Mouse (Mus musculus) heart, adult 2 months (tissue): ENCODE results near the gene Odf3l2. TPM values are rescaled to one million over a fixed set of nuclear protein-coding genes. Genes with fewer than 3 reads are reported as not detected.

Experiments used
- DNase-seq, 2 experiments: peaks; one replicate each; pipeline ENCODE4 v3.0.0; 2021
- H3K27ac ChIP-seq: fragments of 200-600 bp; 2 replicates; pipeline ENCODE4 v1.8.1; 2022
- H3K27me3 ChIP-seq: fragments of 200-500 bp; 2 replicates; pipeline ENCODE4 v1.6.1; 2012; ENCODE audit warnings: mild to moderate bottlenecking, low read length, inconsistent platforms, mixed read lengths; ENCODE audit not compliant: control insufficient read depth, insufficient read depth
- H3K36me3 ChIP-seq: fragments of 200-500 bp; 2 replicates; pipeline ENCODE4 v1.6.1; 2012; ENCODE audit warnings: low read length, inconsistent platforms; ENCODE audit not compliant: control insufficient read depth, insufficient read depth
- H3K4me1 ChIP-seq: fragments of 200-500 bp; 2 replicates; pipeline ENCODE4 v1.6.1; 2011; ENCODE audit warnings: low read length; ENCODE audit not compliant: control insufficient read depth, insufficient read depth
- H3K4me3 ChIP-seq: fragments of 200-600 bp; 2 replicates; pipeline ENCODE4 v1.8.1; 2022
- H3K79me2 ChIP-seq: fragments of 200-500 bp; replicated peaks from 2 replicates; pipeline ENCODE4 v1.6.1; 2012; ENCODE audit warnings: mild to moderate bottlenecking, inconsistent platforms, low read length, moderate library complexity, mixed read lengths; ENCODE audit not compliant: control insufficient read depth, insufficient read depth
- H3K9ac ChIP-seq: fragments of 200-500 bp; 2 replicates; pipeline ENCODE4 v1.6.1; 2012; ENCODE audit warnings: low read depth, mild to moderate bottlenecking, control low read depth, inconsistent platforms, low read length, mixed read lengths
- CTCF ChIP-seq: fragments of 200-600 bp; IDR thresholded peaks from 2 replicates; pipeline ENCODE4 v1.8.1; 2022; ENCODE audit warnings: antibody characterized with exemption, mild to moderate bottlenecking, moderate library complexity
- EP300 ChIP-seq: fragments of 200-500 bp; IDR thresholded peaks from 2 replicates; pipeline ENCODE4 v1.6.1; 2011; ENCODE audit warnings: low read depth, low read length, control low read depth; ENCODE audit not compliant: insufficient read depth
- POLR2A ChIP-seq: fragments of 200-500 bp; IDR thresholded peaks from 2 replicates; pipeline ENCODE4 v1.6.1; 2011; ENCODE audit warnings: mild to moderate bottlenecking, low read depth, low read length, control low read depth; ENCODE audit not compliant: insufficient read depth
- WGBS: fragments of 180-500 bp; shearing (Covaris S2); methylation state at CpG from one replicate; pipeline ENCODE4 v1.1.7; 2018; 5-methylcytosine and 5-hydroxymethylcytosine counted together
- intact Hi-C: fragments of 180-260 bp; cut with DNase I; formaldehyde crosslinking; loops from one replicate; pipeline ENCODE4 v1.15.1; 2025
- polyA plus RNA-seq: library from polyadenylated mRNA; depleted of rRNA; stranded (reverse); fragments of >200 nt; gene quantifications from 2 replicates; pipeline ENCODE4 v1.2.3, GENCODE M21; 2012
- total RNA-seq, 2 experiments: library from RNA; stranded (reverse); gene quantifications; 2 replicates each; pipeline ENCODE4 v1.2.3; 2021

The Odf3l2 gene
- total and polyA plus RNA-seq, 3 experiments = not detected

GRCm38 (mm10) chr10:79673054-79673453, 27.5 kb upstream of the Odf3l2 start:
- intact Hi-C loops = no loop called here
- no peak for DNase-seq
- 89% methylated on average over 3 of the region's 3 CpGs for WGBS
- no peak overlapping the region for H3K27ac ChIP-seq
- H3K4me1 ChIP-seq = peaks cover 5% of the 10 kb centered on the region; the same call in 1 of the 2 replicates
- H3K9ac ChIP-seq = no peak overlapping the region
- TF ChIP-seq POLR2A (no peak), EP300 (no peak), CTCF (no peak)
- no peaks in the 10 kb centered on the region for H3K36me3 ChIP-seq
- H3K79me2 ChIP-seq = no peaks in the 10 kb centered on the region
- no peaks in the 10 kb centered on the region for H3K27me3 ChIP-seq
- no peak overlapping the region for H3K4me3 ChIP-seq

- no peak overlapping the region for H3K27ac ChIP-seq
- no peaks in the 10 kb centered on the region for H3K36me3 ChIP-seq
- DNase-seq = no peak
- H3K27me3 ChIP-seq = no peaks in the 10 kb centered on the region
- no peaks in the 10 kb centered on the region for H3K79me2 ChIP-seq
- intact Hi-C loops = no loop called here
- TF ChIP-seq EP300 (no peak), POLR2A (no peak), CTCF (no peak)
- WGBS = 63% methylated on average over 3 of the region's 3 CpGs
- H3K4me3 ChIP-seq = no peak overlapping the region
- H3K9ac ChIP-seq = no peak overlapping the region
- peaks cover 5% of the 10 kb centered on the region; the same call in 1 of the 2 replicates for H3K4me1 ChIP-seq
Measured at GRCm38 (mm10) chr10:79672088-79672455, 26.5 kb upstream of the Odf3l2 start.

GRCm38 (mm10) chr10:79671396-79672087, 26.0 kb upstream of the Odf3l2 start:
- no peaks in the 10 kb centered on the region for H3K79me2 ChIP-seq
- no peak overlapping the region for H3K4me3 ChIP-seq
- no peak overlapping the region for H3K9ac ChIP-seq
- DNase-seq = no peak
- H3K36me3 ChIP-seq = no peaks in the 10 kb centered on the region
- no peak for TF ChIP-seq EP300
- TF ChIP-seq CTCF = no peak
- TF ChIP-seq POLR2A = no peak
- H3K27ac ChIP-seq = no peak overlapping the region
- H3K4me1 ChIP-seq = peaks cover 5% of the 10 kb centered on the region; the same call in 1 of the 2 replicates
- H3K27me3 ChIP-seq = no peaks in the 10 kb centered on the region
- WGBS = 83% methylated on average over 6 of the region's 6 CpGs
- intact Hi-C loops = no loop called here

- peaks cover 5% of the 10 kb centered on the region; the same call in 1 of the 2 replicates for H3K4me1 ChIP-seq
- TF ChIP-seq POLR2A = no peak
- no peak for TF ChIP-seq CTCF
- no peak for TF ChIP-seq EP300
- H3K4me3 ChIP-seq = peak overlapping the region; percentile 82
- no peaks in the 10 kb centered on the region for H3K36me3 ChIP-seq
- intact Hi-C loops = no loop called here
- peak overlapping the region; percentile 78 for H3K9ac ChIP-seq
- peak overlapping the region; percentile 92 for H3K27ac ChIP-seq
- WGBS = 39% methylated on average over 15 of the region's 15 CpGs
- no peak for DNase-seq
- no peaks in the 10 kb centered on the region for H3K27me3 ChIP-seq
- no peaks in the 10 kb centered on the region for H3K79me2 ChIP-seq
Measured at GRCm38 (mm10) chr10:79670071-79670888, 24.7 kb upstream of the Odf3l2 start.

GRCm38 (mm10) chr10:79669576-79670057, 24.1 kb upstream of the Odf3l2 start:
- intact Hi-C loops = loop anchor here (1.0 to 10.0 kb wide), 3 partner anchors 12 to 915 kb away; partner anchors contain the start of gene Ccdc105
- peak; percentile 83 to 87 for DNase-seq
- H3K27ac ChIP-seq = peak overlapping the region; percentile 92
- peak overlapping the region; percentile 78 for H3K9ac ChIP-seq
- under 1% methylated on average over 47 of the region's 47 CpGs for WGBS
- no peaks in the 10 kb centered on the region for H3K79me2 ChIP-seq
- peak overlapping the region; percentile 82 for H3K4me3 ChIP-seq
- H3K36me3 ChIP-seq = no peaks in the 10 kb centered on the region
- H3K4me1 ChIP-seq = peaks cover 5% of the 10 kb centered on the region; the same call in 1 of the 2 replicates
- TF ChIP-seq CTCF (no peak), POLR2A (no peak), EP300 (no peak)
- no peaks in the 10 kb centered on the region for H3K27me3 ChIP-seq
